Mouse (Mus musculus) brain, adult 2 months (tissue): ENCODE results near the gene Grasp.
A peak's percentile ranks its signal among the peaks of the same experiment; 100 is the strongest.

ENCODE experiments used
- DNase-seq: peaks from one replicate; pipeline ENCODE4 v3.0.0; 2011; ENCODE audit warnings: low read depth, low spot score

The Grasp gene

DNA sequence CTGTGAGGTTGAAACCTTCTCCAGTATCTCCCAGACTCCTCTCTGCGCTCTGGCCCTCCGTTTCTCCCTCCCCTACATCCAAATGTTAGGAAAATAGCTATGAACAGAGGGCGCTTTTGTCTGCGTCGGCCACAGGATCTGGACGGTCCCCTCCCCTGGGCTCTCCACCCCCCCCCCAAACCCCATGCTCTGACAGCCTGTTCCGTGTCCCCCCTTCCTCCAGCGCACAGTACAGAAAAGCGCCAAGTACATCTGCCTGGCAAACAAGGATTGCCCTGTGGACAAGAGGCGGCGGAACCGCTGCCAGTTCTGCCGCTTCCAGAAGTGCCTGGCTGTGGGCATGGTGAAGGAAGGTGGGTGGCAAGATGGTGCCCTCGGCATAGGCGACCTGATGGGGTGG is 47.5 kb downstream of the Grasp start:
- DNase-seq, result peak; percentile 90

- no peak for DNase-seq
These were observed 50.4 kb downstream of the Grasp start for GRCm38 (mm10) chr15:101274380-101274779.

DNA sequence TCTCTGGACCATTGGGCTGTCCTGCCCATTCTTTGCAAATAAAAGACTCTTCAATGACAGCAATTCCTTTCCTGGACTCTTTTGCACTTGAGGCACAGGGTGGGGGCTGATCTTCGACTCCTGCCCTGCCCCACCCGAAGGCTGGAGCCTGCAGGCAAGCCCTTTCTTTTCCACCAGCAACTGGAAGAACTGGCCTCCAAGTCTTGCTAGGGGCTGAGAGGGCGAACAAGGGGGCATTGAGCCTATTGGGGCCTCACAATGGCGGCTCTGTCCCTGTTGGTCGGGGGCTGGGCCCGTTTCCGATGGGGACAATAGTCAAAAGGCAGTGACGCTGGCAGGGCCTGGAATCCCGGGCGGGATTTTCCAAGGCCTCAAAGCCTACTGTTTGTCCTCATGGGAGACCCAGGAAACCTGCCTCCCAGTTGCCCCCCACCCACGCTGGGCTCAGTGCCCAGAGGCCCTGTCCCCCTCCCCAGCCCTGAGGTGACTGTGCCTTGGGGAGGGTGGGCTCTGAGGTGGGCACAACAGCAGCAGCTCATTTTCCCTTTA is 53.4 kb downstream of the Grasp start:
- peak; percentile 89 for DNase-seq

DNA sequence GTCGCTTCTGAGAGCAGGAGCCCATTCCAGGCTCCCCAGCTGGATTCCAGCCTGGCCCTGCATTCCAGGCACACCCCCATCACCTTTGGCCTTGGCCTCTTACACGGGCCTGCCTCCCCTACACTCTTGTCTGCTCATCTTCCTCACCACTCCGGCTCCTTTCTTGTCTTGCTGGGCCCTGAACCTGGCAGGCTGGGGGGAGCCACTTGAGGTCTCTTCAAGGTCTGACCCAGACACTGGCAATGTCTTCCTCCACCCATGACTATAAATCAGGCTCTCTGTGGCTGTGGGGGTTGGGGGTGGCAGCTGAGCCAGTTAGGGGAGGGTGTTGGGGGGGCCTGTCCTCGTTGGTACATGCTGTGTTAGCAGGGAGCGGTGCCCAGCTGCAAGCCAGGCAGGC is 54.6 kb downstream of the Grasp start:
- DNase-seq, result no peak

- no peak for DNase-seq
These were observed 55.5 kb downstream of the Grasp start for GRCm38 (mm10) chr15:101279430-101279999.
